Mouse (Mus musculus) kidney, adult 2 months (tissue): ENCODE data around the gene Klhl36.
A peak's percentile ranks its signal among the peaks of the same experiment; 100 is the strongest.

Experiments
- CTCF ChIP-seq: fragments of 200-500 bp; conservative IDR thresholded peaks from 2 replicates; pipeline ENCODE4 v1.5.1; 2011; ENCODE audit warnings: low read depth, mild to moderate bottlenecking, control low read depth, low read length, moderate library complexity, mixed read lengths; ENCODE audit not compliant: insufficient read depth, insufficient read length
- POLR2A ChIP-seq: fragments of 200-500 bp; IDR thresholded peaks from one replicate; pipeline ENCODE4 v1.6.1; 2011; ENCODE audit warnings: low read depth, low read length, control low read depth

- no peak for TF ChIP-seq CTCF
- TF ChIP-seq POLR2A = peak; percentile 78
These were observed 48.6 kb downstream of the Klhl36 start, which contains the start of gene Gm20388 for GRCm38 (mm10) chr8:119910547-119911257.
